Mouse (Mus musculus) testis, adult 2 months (tissue): ENCODE results near the gene Arhgef19. TPM values are rescaled to one million over a fixed set of nuclear protein-coding genes. Genes with fewer than 3 reads are reported as not detected.
A peak's percentile ranks its signal among the peaks of the same experiment; 100 is the strongest.

ENCODE experiments used
- H3K27ac ChIP-seq: fragments of 200-500 bp; 2 replicates; pipeline ENCODE4 v1.5.1; 2012; ENCODE audit warnings: low read depth, low read length; ENCODE audit not compliant: control insufficient read depth, insufficient read depth
- H3K27me3 ChIP-seq: fragments of 200-500 bp; 2 replicates; pipeline ENCODE4 v1.6.1; 2012; ENCODE audit warnings: mild to moderate bottlenecking, low read length, moderate library complexity; ENCODE audit not compliant: control insufficient read depth, insufficient read depth
- H3K36me3 ChIP-seq: fragments of 200-500 bp; 2 replicates; pipeline ENCODE4 v1.6.1; 2012; ENCODE audit warnings: mild to moderate bottlenecking, low read length; ENCODE audit not compliant: control insufficient read depth, insufficient read depth
- H3K4me1 ChIP-seq: fragments of 200-500 bp; 2 replicates; pipeline ENCODE4 v1.6.1; 2012; ENCODE audit warnings: low read length; ENCODE audit not compliant: control insufficient read depth, insufficient read depth
- H3K4me3 ChIP-seq: fragments of 200-500 bp; 2 replicates; pipeline ENCODE4 v1.5.1; 2012; ENCODE audit warnings: low read depth, mild to moderate bottlenecking, low read length, moderate library complexity, mixed read lengths; ENCODE audit not compliant: control insufficient read depth
- CTCF ChIP-seq: fragments of 200-500 bp; IDR thresholded peaks from 2 replicates; pipeline ENCODE4 v1.5.1; 2012; ENCODE audit warnings: low read depth, mild to moderate bottlenecking, inconsistent platforms, low read length, moderate library complexity; ENCODE audit not compliant: control insufficient read depth, insufficient read depth, insufficient replicate concordance
- POLR2A ChIP-seq: fragments of 200-500 bp; IDR thresholded peaks from 2 replicates; pipeline ENCODE4 v1.6.1; 2012; ENCODE audit warnings: low read depth, mild to moderate bottlenecking, inconsistent platforms, low read length, moderate library complexity; ENCODE audit not compliant: control insufficient read depth
- polyA plus RNA-seq: library from polyadenylated mRNA; depleted of rRNA; stranded (reverse); fragments of >200 nt; gene quantifications from 2 replicates; pipeline ENCODE4 v1.2.3, GENCODE M21; 2012

The Arhgef19 gene
- polyA plus RNA-seq, 1 experiment, result 0.65 TPM

DNA sequence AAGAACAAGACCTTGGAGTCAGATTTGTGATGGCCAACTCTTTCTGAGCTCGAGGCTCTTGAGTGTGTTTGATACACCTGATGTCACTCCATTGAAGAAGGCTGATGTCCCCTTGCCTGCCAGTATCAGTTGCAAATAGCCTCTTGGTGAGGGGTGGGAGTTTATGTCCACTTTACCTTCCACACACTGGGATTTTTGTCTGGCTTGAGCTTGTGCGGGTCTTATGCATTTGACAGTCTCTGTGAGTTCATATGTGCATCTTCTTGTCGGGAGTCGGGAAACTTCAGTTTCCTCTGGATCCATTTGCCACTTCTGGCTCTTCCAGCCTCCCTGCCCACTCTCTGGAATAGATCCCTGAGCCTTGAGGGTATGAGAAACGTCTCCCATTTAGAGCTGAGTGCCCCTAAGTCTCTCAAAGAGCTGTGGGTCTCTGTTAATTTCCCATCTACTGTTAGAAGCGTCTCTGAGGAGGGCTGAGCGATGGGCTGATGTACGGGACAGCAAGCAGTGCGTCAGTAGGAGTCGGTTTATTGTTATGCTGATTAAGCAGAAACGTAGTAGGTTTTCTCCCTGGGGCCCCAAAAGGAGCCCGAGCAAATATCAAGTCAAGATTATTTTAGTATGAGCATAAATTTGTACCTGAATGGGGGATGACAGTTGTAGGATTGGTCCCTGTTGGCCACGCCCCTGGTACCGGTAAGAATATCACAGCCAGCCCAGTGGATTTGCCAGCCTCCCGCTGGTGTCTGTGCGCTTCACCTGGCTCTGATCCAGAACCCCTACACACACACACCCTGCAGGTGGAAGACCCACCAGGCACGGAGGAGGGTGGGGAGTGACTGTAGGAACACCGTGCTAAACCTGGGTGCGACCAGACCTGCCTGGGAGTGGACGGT is 559 bp upstream of the Arhgef19 start:
- TF ChIP-seq POLR2A, result no peak
- TF ChIP-seq CTCF, result no peak
- peak overlapping the region; percentile 56 for H3K4me3 ChIP-seq
- peaks cover 14% of the 10 kb centered on the region for H3K4me1 ChIP-seq
- no peaks in the 10 kb centered on the region for H3K36me3 ChIP-seq
- H3K27me3 ChIP-seq, result peaks cover 2% of the 10 kb centered on the region
- H3K27ac ChIP-seq, result no peak overlapping the region; the same call in 1 of the 2 replicates

DNA sequence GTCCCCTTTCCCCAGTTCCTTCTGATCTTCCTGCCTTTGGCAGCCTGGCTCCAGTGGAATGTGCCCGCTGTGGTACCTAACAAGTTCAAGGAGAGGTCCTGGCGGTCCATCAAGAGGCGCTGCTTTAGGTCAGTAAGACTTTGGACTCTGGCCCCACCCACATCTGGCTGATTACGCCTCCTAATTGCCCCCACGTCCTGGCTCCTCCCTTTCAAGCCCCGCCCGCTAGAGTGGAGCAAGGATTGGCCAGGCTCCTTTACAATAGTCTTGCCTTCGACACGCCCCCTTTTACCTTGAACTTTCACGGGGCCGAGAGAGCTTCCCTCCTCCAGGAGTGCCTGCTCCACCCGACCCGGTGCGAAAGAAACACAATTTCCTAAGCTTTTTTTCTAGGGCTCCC is 1.3 kb downstream of the Arhgef19 start:
- H3K27me3 ChIP-seq, result peaks cover 2% of the 10 kb centered on the region
- no peak overlapping the region for H3K4me3 ChIP-seq
- H3K27ac ChIP-seq, result no peak overlapping the region
- TF ChIP-seq POLR2A (no peak), CTCF (no peak)
- H3K4me1 ChIP-seq, result peaks cover 14% of the 10 kb centered on the region
- no peaks in the 10 kb centered on the region for H3K36me3 ChIP-seq

DNA sequence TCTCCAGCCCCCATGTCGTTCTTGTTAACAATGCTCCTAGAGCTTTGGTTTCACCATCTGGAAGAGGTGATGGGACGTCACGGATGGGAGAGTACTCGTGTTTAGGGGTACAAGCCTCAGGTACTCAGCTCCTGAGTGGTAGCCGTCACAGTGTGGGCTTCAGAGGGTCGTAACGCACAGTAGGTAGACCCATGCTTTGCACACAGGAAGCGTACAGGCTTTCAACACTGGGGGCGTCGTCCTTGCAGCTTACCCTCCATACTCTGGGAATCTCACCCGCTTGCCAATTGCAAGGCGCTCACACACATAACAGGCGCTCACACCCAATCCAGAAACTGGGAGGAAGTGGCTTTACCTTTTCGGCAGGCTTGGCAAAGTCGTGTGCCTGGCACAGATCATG is 2.6 kb downstream of the Arhgef19 start:
- no peaks in the 10 kb centered on the region for H3K36me3 ChIP-seq
- H3K4me1 ChIP-seq, result peaks cover 14% of the 10 kb centered on the region
- no peak for TF ChIP-seq POLR2A
- TF ChIP-seq CTCF, result no peak
- peaks cover 2% of the 10 kb centered on the region for H3K27me3 ChIP-seq
- H3K4me3 ChIP-seq, result no peak overlapping the region
- no peak overlapping the region for H3K27ac ChIP-seq

DNA sequence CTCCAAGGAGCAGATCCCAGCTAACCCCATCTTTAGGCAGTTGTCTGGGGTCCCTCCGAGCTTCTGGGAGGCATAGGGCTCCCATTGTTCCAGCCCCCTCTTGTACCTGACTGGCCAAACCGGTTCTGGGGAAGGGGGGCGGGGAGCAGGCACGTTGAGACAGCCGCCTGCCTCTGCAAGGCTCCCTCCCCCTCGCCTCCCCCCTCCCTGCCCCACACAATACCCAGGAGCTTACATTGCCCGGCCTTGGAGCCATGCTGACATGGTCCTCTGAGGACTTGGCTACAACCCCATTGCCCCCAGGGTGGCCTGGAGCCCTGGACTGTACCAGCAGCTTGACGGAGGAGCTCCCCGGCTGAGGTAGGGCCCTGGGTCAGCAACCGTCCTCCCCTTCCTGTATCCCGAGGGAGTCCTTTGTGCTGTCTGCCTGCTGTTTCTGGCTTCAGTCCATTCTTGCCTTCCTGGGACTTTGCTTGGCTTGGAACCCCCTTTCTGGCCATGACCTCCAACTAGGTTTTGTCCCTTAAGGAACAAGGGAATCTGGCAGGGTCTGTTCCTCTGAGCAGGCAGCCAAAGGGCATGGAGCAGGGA is 3.4 kb downstream of the Arhgef19 start:
- H3K36me3 ChIP-seq, result no peaks in the 10 kb centered on the region
- TF ChIP-seq POLR2A, result no peak
- TF ChIP-seq CTCF, result no peak
- H3K27me3 ChIP-seq, result peaks cover 4% of the 10 kb centered on the region
- no peak overlapping the region for H3K27ac ChIP-seq
- H3K4me3 ChIP-seq, result no peak overlapping the region
- peaks cover 20% of the 10 kb centered on the region for H3K4me1 ChIP-seq

DNA sequence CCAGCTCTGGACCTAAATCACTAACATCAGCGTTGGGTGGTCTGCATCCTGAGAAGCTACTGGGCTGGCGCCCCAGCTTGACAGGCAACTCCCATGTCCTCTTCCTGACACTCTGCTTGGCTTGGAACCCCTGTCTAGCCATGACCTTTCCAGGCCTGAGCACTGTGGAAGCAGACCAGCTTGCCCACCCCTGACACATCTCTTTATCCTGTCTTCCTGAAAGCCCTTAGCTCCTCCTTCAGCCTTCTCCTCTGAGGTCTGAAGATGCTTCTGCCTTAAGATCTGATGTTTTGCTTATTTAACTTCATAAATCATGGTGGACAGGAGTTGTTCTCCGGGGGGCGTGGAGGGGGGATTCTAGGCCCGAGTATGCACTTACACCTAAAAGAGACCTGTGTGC is 4.3 kb downstream of the Arhgef19 start:
- Histone ChIP-seq H3K36me3 (no peaks in the 10 kb centered on the region), H3K4me1 (peaks cover 25% of the 10 kb centered on the region), H3K27ac (no peak overlapping the region), H3K27me3 (peaks cover 4% of the 10 kb centered on the region), H3K4me3 (no peak overlapping the region)
- no peak for TF ChIP-seq CTCF
- TF ChIP-seq POLR2A, result no peak

DNA sequence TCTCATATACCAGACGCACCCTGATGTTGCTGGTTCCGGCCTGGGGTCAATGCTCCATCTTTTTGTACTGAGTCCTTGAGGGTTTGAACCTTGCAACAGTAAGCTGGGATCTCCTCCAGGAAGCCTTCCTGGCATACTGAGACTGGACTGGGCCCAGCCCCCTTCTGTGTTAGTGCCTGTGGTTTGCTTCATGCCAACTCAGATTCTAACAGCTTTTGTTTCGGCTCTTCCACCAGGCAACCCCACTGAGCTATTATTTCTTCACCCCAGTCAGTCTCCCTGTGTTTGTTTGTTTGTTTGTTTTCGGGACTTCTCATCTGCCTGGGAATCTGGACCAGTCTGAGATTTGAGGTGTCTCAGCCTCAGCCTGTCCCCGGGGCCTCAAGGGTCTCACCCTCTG is 5.1 kb downstream of the Arhgef19 start:
- peaks cover 27% of the 10 kb centered on the region for H3K4me1 ChIP-seq
- peaks cover 2% of the 10 kb centered on the region; the same call in 1 of the 2 replicates for H3K27me3 ChIP-seq
- no peak for TF ChIP-seq CTCF
- TF ChIP-seq POLR2A, result no peak
- H3K4me3 ChIP-seq, result no peak overlapping the region
- H3K36me3 ChIP-seq, result no peaks in the 10 kb centered on the region
- no peak overlapping the region for H3K27ac ChIP-seq

DNA sequence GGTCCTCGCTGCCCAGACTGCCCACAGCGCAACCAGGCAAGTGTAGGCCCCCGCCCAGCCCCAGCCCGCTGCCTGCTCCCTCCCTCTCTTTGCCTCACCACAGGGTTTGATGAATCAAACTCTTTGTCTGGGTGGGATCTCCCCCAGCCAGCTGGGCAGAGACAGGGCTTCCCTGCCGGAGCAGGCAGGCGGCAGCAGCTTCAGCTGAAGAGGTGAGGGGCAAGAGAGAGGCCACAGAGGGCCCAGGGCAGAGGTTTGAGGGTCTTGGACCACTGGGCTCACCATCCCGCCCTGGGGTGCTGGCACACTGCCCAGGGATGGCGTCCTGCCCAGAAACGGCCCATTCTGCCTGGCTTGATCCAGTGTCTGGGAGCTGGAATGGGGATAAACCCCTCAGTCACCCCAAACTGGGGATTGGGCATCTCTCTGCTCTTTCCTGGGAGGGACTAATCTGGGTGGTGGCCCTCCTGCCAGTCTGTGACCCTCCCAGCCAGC is 5.7 kb downstream of the Arhgef19 start:
- no peak overlapping the region for H3K27ac ChIP-seq
- peaks cover 22% of the 10 kb centered on the region for H3K4me1 ChIP-seq
- peaks cover 2% of the 10 kb centered on the region; the same call in 1 of the 2 replicates for H3K27me3 ChIP-seq
- TF ChIP-seq POLR2A (no peak), CTCF (no peak)
- no peaks in the 10 kb centered on the region for H3K36me3 ChIP-seq
- H3K4me3 ChIP-seq, result no peak overlapping the region
